Mouse (Mus musculus) hindbrain, embryonic 15.5 days (tissue): ENCODE data around the gene 9230112D13Rik. TPM values are rescaled to one million over a fixed set of nuclear protein-coding genes. Genes with fewer than 3 reads are reported as not detected.
A peak's percentile ranks its signal among the peaks of the same experiment; 100 is the strongest.

Experiments
- ATAC-seq: fragments of 200-750 bp; cut with Nextera tagmentation; 2 replicates; pipeline ENCODE4 v1.8.0; 2017; ENCODE audit warnings: low read depth, moderate number of reproducible peaks, moderate TSS enrichment; ENCODE audit not compliant: low FRiP score
- H3K27ac ChIP-seq: fragments of 300-500 bp; sonication (generic); replicated peaks from 2 replicates; pipeline ENCODE4 v1.5.1; 2015; ENCODE audit warnings: mild to moderate bottlenecking, inconsistent platforms
- H3K27me3 ChIP-seq: fragments of 300-500 bp; sonication (generic); 2 replicates; pipeline ENCODE4 v1.6.1; 2015; ENCODE audit warnings: control low read depth, inconsistent platforms
- H3K36me3 ChIP-seq: fragments of 300-500 bp; sonication (generic); 2 replicates; pipeline ENCODE4 v1.6.1; 2015; ENCODE audit warnings: control low read depth, inconsistent platforms
- H3K4me1 ChIP-seq: fragments of 300-500 bp; sonication (generic); replicated peaks from 2 replicates; pipeline ENCODE4 v1.6.1; 2015; ENCODE audit warnings: control low read depth, inconsistent platforms
- H3K4me2 ChIP-seq: fragments of 300-500 bp; sonication (generic); 2 replicates; pipeline ENCODE4 v1.6.1; 2015; ENCODE audit warnings: moderate library complexity, mild to moderate bottlenecking, inconsistent platforms
- H3K4me3 ChIP-seq: fragments of 300-500 bp; sonication (generic); 2 replicates; pipeline ENCODE4 v1.5.1; 2015; ENCODE audit warnings: mild to moderate bottlenecking, inconsistent platforms
- H3K9ac ChIP-seq: fragments of 300-500 bp; sonication (generic); 2 replicates; pipeline ENCODE4 v1.6.1; 2015; ENCODE audit warnings: inconsistent platforms
- H3K9me3 ChIP-seq: fragments of 300-500 bp; sonication (generic); 2 replicates; pipeline ENCODE4 v1.6.1; 2016; ENCODE audit warnings: control low read depth, inconsistent platforms
- WGBS: fragments of 180-500 bp; shearing (Covaris S2); methylation state at CpG from one replicate; pipeline ENCODE4 v1.1.7; 2015; 5-methylcytosine and 5-hydroxymethylcytosine counted together
- polyA plus RNA-seq: library from polyadenylated mRNA; unstranded; fragments of >200 nt; fragmentation: Nextera tagmentation; extraction: Ambion mirVana; gene quantifications from 2 replicates; pipeline ENCODE4 v1.2.1, GENCODE M21; 2015

Gene 9230112D13Rik
- polyA plus RNA-seq, 1 experiment from 2014 or later, result not detected

GRCm38 (mm10) chr14:34490965-34491364, 31.6 kb downstream of the 9230112D13Rik start:
- no peak for ATAC-seq
- Histone ChIP-seq H3K4me3 (no peak overlapping the region), H3K27me3 (no peaks in the 10 kb centered on the region), H3K36me3 (no peaks in the 10 kb centered on the region), H3K27ac (no peak overlapping the region), H3K4me2 (no peak overlapping the region), H3K4me1 (peaks cover 12% of the 10 kb centered on the region), H3K9me3 (no peaks in the 10 kb centered on the region), H3K9ac (no peak overlapping the region)
- WGBS, result 80% methylated on average over 1 of the region's 1 CpGs

- H3K27ac ChIP-seq, result no peak overlapping the region
- peaks cover 10% of the 10 kb centered on the region for H3K4me1 ChIP-seq
- H3K9ac ChIP-seq, result no peak overlapping the region
- WGBS, result 82% methylated on average over 2 of the region's 2 CpGs
- ATAC-seq, result no peak
- no peaks in the 10 kb centered on the region for H3K27me3 ChIP-seq
- H3K4me2 ChIP-seq, result no peak overlapping the region
- H3K36me3 ChIP-seq, result no peaks in the 10 kb centered on the region
- no peak overlapping the region for H3K4me3 ChIP-seq
- H3K9me3 ChIP-seq, result no peaks in the 10 kb centered on the region
Observed at GRCm38 (mm10) chr14:34489928-34490327, 32.7 kb downstream of the 9230112D13Rik start.

GRCm38 (mm10) chr14:34486169-34486568, 36.4 kb downstream of the 9230112D13Rik start:
- no peaks in the 10 kb centered on the region for H3K27me3 ChIP-seq
- ATAC-seq, result no peak; the same call in 1 of the 2 replicates
- H3K36me3 ChIP-seq, result no peaks in the 10 kb centered on the region
- WGBS, result 70% methylated on average over 8 of the region's 8 CpGs
- H3K4me2 ChIP-seq, result no peak overlapping the region
- H3K9me3 ChIP-seq, result no peaks in the 10 kb centered on the region
- H3K4me3 ChIP-seq, result no peak overlapping the region
- H3K9ac ChIP-seq, result no peak overlapping the region
- no peak overlapping the region for H3K27ac ChIP-seq
- peaks cover 24% of the 10 kb centered on the region for H3K4me1 ChIP-seq

GRCm38 (mm10) chr14:34483469-34484341, 38.9 kb downstream of the 9230112D13Rik start:
- ATAC-seq, result peak; percentile 74; the same call in 1 of the 2 replicates
- Histone ChIP-seq H3K9ac (no peak overlapping the region), H3K4me3 (no peak overlapping the region), H3K4me2 (no peak overlapping the region), H3K9me3 (no peaks in the 10 kb centered on the region), H3K4me1 (peaks cover 14% of the 10 kb centered on the region), H3K27me3 (no peaks in the 10 kb centered on the region), H3K36me3 (no peaks in the 10 kb centered on the region), H3K27ac (0 out of 2 replicates have a peak overlapping the region, but pooled peaks have one; percentile 50)
- 46% methylated on average over 6 of the region's 6 CpGs for WGBS

- H3K4me3 ChIP-seq, result no peak overlapping the region
- ATAC-seq, result no peak
- H3K9ac ChIP-seq, result no peak overlapping the region
- 0 out of 2 replicates have a peak, but pooled peaks cover 8% of the 10 kb centered on the region for H3K4me1 ChIP-seq
- no peak overlapping the region for H3K4me2 ChIP-seq
- H3K27ac ChIP-seq, result no peak overlapping the region
- no peaks in the 10 kb centered on the region for H3K36me3 ChIP-seq
- H3K9me3 ChIP-seq, result no peaks in the 10 kb centered on the region
- no peaks in the 10 kb centered on the region for H3K27me3 ChIP-seq
Observed at GRCm38 (mm10) chr14:34471591-34471990, 51.0 kb downstream of the 9230112D13Rik start.

- no peak for ATAC-seq
- Histone ChIP-seq H3K9me3 (no peaks in the 10 kb centered on the region), H3K9ac (no peak overlapping the region), H3K27me3 (no peaks in the 10 kb centered on the region), H3K4me1 (0 out of 2 replicates have a peak, but pooled peaks cover 3% of the 10 kb centered on the region), H3K27ac (no peak overlapping the region), H3K4me3 (no peak overlapping the region), H3K4me2 (no peak overlapping the region), H3K36me3 (no peaks in the 10 kb centered on the region)
- WGBS, result 52% methylated on average over 3 of the region's 3 CpGs
Observed at GRCm38 (mm10) chr14:34466291-34466690, 56.3 kb downstream of the 9230112D13Rik start.

Other genes starting within 250 kb of the 9230112D13Rik start
- gene Shld2, start 212.3 kb downstream of the 9230112D13Rik start, polyA plus RNA-seq, result 5.9 and 7.1 TPM in 2 replicates
- 114 and 116 TPM in 2 replicates for gene Glud1, start 212.1 kb downstream of the 9230112D13Rik start, polyA plus RNA-seq
- not detected in 2 replicates for gene Fam25c, start 167.4 kb downstream of the 9230112D13Rik start, polyA plus RNA-seq
- 170 and 223 TPM in 2 replicates for gene Sncg, start 148.0 kb downstream of the 9230112D13Rik start, polyA plus RNA-seq
- 4.1 and 5.3 TPM in 2 replicates for gene Mmrn2, start 147.3 kb downstream of the 9230112D13Rik start, polyA plus RNA-seq
- gene Bmpr1a, start 19.5 kb downstream of the 9230112D13Rik start, polyA plus RNA-seq, result 20.7 and 21.4 TPM in 2 replicates
- 0.64 and 0.87 TPM in 2 replicates for gene Ldb3, start 65.9 kb upstream of the 9230112D13Rik start, polyA plus RNA-seq
- not detected in 2 replicates for gene Opn4, start 77.3 kb upstream of the 9230112D13Rik start, polyA plus RNA-seq
- 12.3 and 14.8 TPM in 2 replicates for gene Wapl, start 151.1 kb upstream of the 9230112D13Rik start, polyA plus RNA-seq